Mouse (Mus musculus) cerebellum, adult 11 months (tissue): ENCODE measurements at regions not wholly inside any gene's neighbourhood (a gene's known extent, or its start where the extent isn't known, plus 50 kb on each side); places are given as distances from the start of the nearest gene placed in this dataset.
A peak's percentile ranks its signal among the peaks of the same experiment; 100 is the strongest.

Experiments
- DNase-seq: peaks from one replicate; pipeline ENCODE4 v3.0.0; 2022

GRCm38 (mm10) chr13:84648056-84648455 is 426.0 kb downstream of the Tmem161b start:
- no peak for DNase-seq

- no peak for DNase-seq
Observed at GRCm38 (mm10) chr13:84663967-84664366, 441.9 kb downstream of the Tmem161b start.

GRCm38 (mm10) chr13:84680971-84681370 is 458.9 kb downstream of the Tmem161b start:
- DNase-seq: no peak

- DNase-seq: no peak
Observed at GRCm38 (mm10) chr13:84685930-84686329, 463.8 kb downstream of the Tmem161b start.

- DNase-seq: no peak
Observed at GRCm38 (mm10) chr13:84693462-84693861, 471.4 kb downstream of the Tmem161b start.

GRCm38 (mm10) chr13:84698472-84699080 is 476.5 kb downstream of the Tmem161b start:
- no peak for DNase-seq

GRCm38 (mm10) chr13:84741231-84741630 is 448.0 kb upstream of the Ccnh start:
- no peak for DNase-seq

GRCm38 (mm10) chr13:84748331-84748730 is 440.9 kb upstream of the Ccnh start:
- DNase-seq: no peak

GRCm38 (mm10) chr13:84749214-84749613 is 440.0 kb upstream of the Ccnh start:
- no peak for DNase-seq

- no peak for DNase-seq
Observed at GRCm38 (mm10) chr13:84750136-84750535, 439.1 kb upstream of the Ccnh start.

- no peak for DNase-seq
Observed at GRCm38 (mm10) chr13:84751576-84752490, 437.4 kb upstream of the Ccnh start.

GRCm38 (mm10) chr13:84752491-84752820 is 436.8 kb upstream of the Ccnh start:
- no peak for DNase-seq

GRCm38 (mm10) chr13:84753751-84754500 is 435.3 kb upstream of the Ccnh start:
- DNase-seq: no peak

GRCm38 (mm10) chr13:84754821-84755725 is 434.1 kb upstream of the Ccnh start:
- DNase-seq: no peak

- DNase-seq: no peak
Observed at GRCm38 (mm10) chr13:84756796-84757335, 432.3 kb upstream of the Ccnh start.

GRCm38 (mm10) chr13:84757896-84758567 is 431.2 kb upstream of the Ccnh start:
- peak; percentile 21 for DNase-seq

- DNase-seq: peak; percentile 89
Observed at GRCm38 (mm10) chr13:84758568-84758900, 430.7 kb upstream of the Ccnh start.

- no peak for DNase-seq
Observed at GRCm38 (mm10) chr13:84759061-84759460, 430.1 kb upstream of the Ccnh start.

- DNase-seq: no peak
Observed at GRCm38 (mm10) chr13:84760471-84760870, 428.7 kb upstream of the Ccnh start.

- no peak for DNase-seq
Observed at GRCm38 (mm10) chr13:84760978-84761377, 428.2 kb upstream of the Ccnh start.

- DNase-seq: no peak
Observed at GRCm38 (mm10) chr13:84761821-84762220, 427.4 kb upstream of the Ccnh start.

GRCm38 (mm10) chr13:84763916-84764315 is 425.3 kb upstream of the Ccnh start:
- DNase-seq: no peak
